Mouse (Mus musculus): ENCODE data around the gene Plekha6. TPM values are rescaled to one million over a fixed set of nuclear protein-coding genes. Genes with fewer than 3 reads are reported as not detected.

Plekha6 gene
- polyA plus RNA-seq, 1 experiment from 2014 or later, result 2.0 TPM

GRCm38 (mm10) chr1:133181072-133182015 is 17.3 kb downstream of the Plekha6 start:
- peak overlapping the region; percentile 46 for H3K4me3 ChIP-seq (ENCODE audit: low read depth, low read length)
- ATAC-seq (replicated peaks; ENCODE audit: insufficient number of reproducible peaks, low FRiP score, low TSS enrichment, low read depth) (peak; percentile 78), DNase-seq (ENCODE audit: low spot score) (peak; percentile 88)
- no peaks in the 10 kb centered on the region for H3K36me3 ChIP-seq (replicated peaks; ENCODE audit: control insufficient read depth, insufficient read depth, low read depth, low read length)
- H3K4me1 ChIP-seq (ENCODE audit: control insufficient read depth, insufficient read depth, low read length), result no peaks in the 10 kb centered on the region; the same call in 1 of the 2 replicates
- H3K9me3 ChIP-seq (replicated peaks; ENCODE audit: control insufficient read depth, low read length), result no peaks in the 10 kb centered on the region
- H3K4me2 ChIP-seq (ENCODE audit: low read depth, low read length), result peak overlapping the region; percentile 64
- under 1% methylated on average over 31 of the region's 31 CpGs for whole genome bisulfite sequencing
- no peak overlapping the region for H3K27ac ChIP-seq (replicated peaks; ENCODE audit: low read depth, low read length)
- H3K27me3 ChIP-seq (ENCODE audit: control insufficient read depth, insufficient read depth, low read length), result peaks cover 15% of the 10 kb centered on the region
- peak overlapping the region; percentile 26 for H3K9ac ChIP-seq (replicated peaks; ENCODE audit: low read length)

- ATAC-seq (replicated peaks; ENCODE audit: insufficient number of reproducible peaks, low FRiP score, low TSS enrichment, low read depth), result peak; percentile 25
- Histone ChIP-seq H3K9ac (replicated peaks; ENCODE audit: low read length) (peak overlapping the region; percentile 51), H3K27ac (replicated peaks; ENCODE audit: low read depth, low read length) (peak overlapping the region; percentile 41), H3K36me3 (replicated peaks; ENCODE audit: control insufficient read depth, insufficient read depth, low read depth, low read length) (no peaks in the 10 kb centered on the region), H3K9me3 (replicated peaks; ENCODE audit: control insufficient read depth, low read length) (no peaks in the 10 kb centered on the region), H3K4me3 (ENCODE audit: low read depth, low read length) (peak overlapping the region; percentile 46), H3K4me1 (ENCODE audit: control insufficient read depth, insufficient read depth, low read length) (no peaks in the 10 kb centered on the region; the same call in 1 of the 2 replicates), H3K27me3 (ENCODE audit: control insufficient read depth, insufficient read depth, low read length) (peaks cover 15% of the 10 kb centered on the region), H3K4me2 (ENCODE audit: low read depth, low read length) (peak overlapping the region; percentile 64)
- DNase-seq (ENCODE audit: low spot score), result peak; percentile 62
- WGBS, result under 1% methylated on average over 20 of the region's 25 CpGs
Measured at GRCm38 (mm10) chr1:133182016-133182705, 18.2 kb downstream of the Plekha6 start.

- Histone ChIP-seq H3K4me3 (ENCODE audit: low read depth, low read length) (peak overlapping the region; percentile 46), H3K4me2 (ENCODE audit: low read depth, low read length) (peak overlapping the region; percentile 64), H3K36me3 (replicated peaks; ENCODE audit: control insufficient read depth, insufficient read depth, low read depth, low read length) (no peaks in the 10 kb centered on the region), H3K9me3 (replicated peaks; ENCODE audit: control insufficient read depth, low read length) (no peaks in the 10 kb centered on the region), H3K27ac (replicated peaks; ENCODE audit: low read depth, low read length) (peak overlapping the region; percentile 41), H3K4me1 (ENCODE audit: control insufficient read depth, insufficient read depth, low read length) (no peaks in the 10 kb centered on the region; the same call in 1 of the 2 replicates), H3K9ac (replicated peaks; ENCODE audit: low read length) (peak overlapping the region; percentile 51), H3K27me3 (ENCODE audit: control insufficient read depth, insufficient read depth, low read length) (peaks cover 15% of the 10 kb centered on the region)
- ATAC-seq (replicated peaks; ENCODE audit: insufficient number of reproducible peaks, low FRiP score, low TSS enrichment, low read depth) (peak; percentile 12), DNase-seq (ENCODE audit: low spot score) (peak; percentile 35)
- WGBS, result 2% methylated on average over 16 of the region's 16 CpGs
Measured at GRCm38 (mm10) chr1:133182706-133183095, 18.7 kb downstream of the Plekha6 start.

GRCm38 (mm10) chr1:133183141-133183925 is 19.3 kb downstream of the Plekha6 start:
- Histone ChIP-seq H3K9me3 (replicated peaks; ENCODE audit: control insufficient read depth, low read length) (no peaks in the 10 kb centered on the region), H3K4me2 (ENCODE audit: low read depth, low read length) (peak overlapping the region; percentile 64), H3K27me3 (ENCODE audit: control insufficient read depth, insufficient read depth, low read length) (peaks cover 15% of the 10 kb centered on the region), H3K9ac (replicated peaks; ENCODE audit: low read length) (no peak overlapping the region; the same call in 1 of the 2 replicates), H3K4me1 (ENCODE audit: control insufficient read depth, insufficient read depth, low read length) (peaks cover 3% of the 10 kb centered on the region), H3K36me3 (replicated peaks; ENCODE audit: control insufficient read depth, insufficient read depth, low read depth, low read length) (no peaks in the 10 kb centered on the region), H3K4me3 (ENCODE audit: low read depth, low read length) (peak overlapping the region; percentile 46), H3K27ac (replicated peaks; ENCODE audit: low read depth, low read length) (peak overlapping the region; percentile 57)
- DNase-seq (ENCODE audit: low spot score) (peak; percentile 35), ATAC-seq (replicated peaks; ENCODE audit: insufficient number of reproducible peaks, low FRiP score, low TSS enrichment, low read depth) (no peak)
- 20% methylated on average over 16 of the region's 16 CpGs for WGBS

GRCm38 (mm10) chr1:133187948-133188680 is 24.1 kb downstream of the Plekha6 start:
- H3K36me3 ChIP-seq (replicated peaks; ENCODE audit: control insufficient read depth, insufficient read depth, low read depth, low read length), result no peaks in the 10 kb centered on the region
- H3K27me3 ChIP-seq (ENCODE audit: control insufficient read depth, insufficient read depth, low read length), result no peaks in the 10 kb centered on the region; the same call in 1 of the 2 replicates
- ATAC-seq (replicated peaks; ENCODE audit: insufficient number of reproducible peaks, low FRiP score, low TSS enrichment, low read depth) (peak; percentile 92), DNase-seq (ENCODE audit: low spot score) (peak; percentile 76)
- H3K9me3 ChIP-seq (replicated peaks; ENCODE audit: control insufficient read depth, low read length), result no peaks in the 10 kb centered on the region
- no peak overlapping the region for H3K27ac ChIP-seq (replicated peaks; ENCODE audit: low read depth, low read length)
- no peak overlapping the region for H3K9ac ChIP-seq (replicated peaks; ENCODE audit: low read length)
- H3K4me3 ChIP-seq (ENCODE audit: low read depth, low read length), result no peak overlapping the region
- H3K4me2 ChIP-seq (ENCODE audit: low read depth, low read length), result no peak overlapping the region; the same call in 1 of the 2 replicates
- peaks cover 3% of the 10 kb centered on the region; the same call in 1 of the 2 replicates for H3K4me1 ChIP-seq (ENCODE audit: control insufficient read depth, insufficient read depth, low read length)
- WGBS, result 6% methylated on average over 4 of the region's 4 CpGs

GRCm38 (mm10) chr1:133188719-133189118 is 24.7 kb downstream of the Plekha6 start:
- H3K9me3 ChIP-seq (replicated peaks; ENCODE audit: control insufficient read depth, low read length), result no peaks in the 10 kb centered on the region
- no peak overlapping the region for H3K4me2 ChIP-seq (ENCODE audit: low read depth, low read length)
- ATAC-seq (replicated peaks; ENCODE audit: insufficient number of reproducible peaks, low FRiP score, low TSS enrichment, low read depth) (no peak), DNase-seq (ENCODE audit: low spot score) (no peak)
- peaks cover 3% of the 10 kb centered on the region; the same call in 1 of the 2 replicates for H3K4me1 ChIP-seq (ENCODE audit: control insufficient read depth, insufficient read depth, low read length)
- no peaks in the 10 kb centered on the region for H3K27me3 ChIP-seq (ENCODE audit: control insufficient read depth, insufficient read depth, low read length)
- H3K36me3 ChIP-seq (replicated peaks; ENCODE audit: control insufficient read depth, insufficient read depth, low read depth, low read length), result no peaks in the 10 kb centered on the region
- WGBS, result 88% methylated on average over 8 of the region's 8 CpGs
- no peak overlapping the region for H3K27ac ChIP-seq (replicated peaks; ENCODE audit: low read depth, low read length)
- no peak overlapping the region for H3K4me3 ChIP-seq (ENCODE audit: low read depth, low read length)
- no peak overlapping the region for H3K9ac ChIP-seq (replicated peaks; ENCODE audit: low read length)

- DNase-seq (ENCODE audit: low spot score) (no peak), ATAC-seq (replicated peaks; ENCODE audit: insufficient number of reproducible peaks, low FRiP score, low TSS enrichment, low read depth) (no peak)
- Histone ChIP-seq H3K4me2 (ENCODE audit: low read depth, low read length) (no peak overlapping the region), H3K4me1 (ENCODE audit: control insufficient read depth, insufficient read depth, low read length) (peaks cover 3% of the 10 kb centered on the region; the same call in 1 of the 2 replicates), H3K9ac (replicated peaks; ENCODE audit: low read length) (no peak overlapping the region), H3K9me3 (replicated peaks; ENCODE audit: control insufficient read depth, low read length) (no peaks in the 10 kb centered on the region), H3K27ac (replicated peaks; ENCODE audit: low read depth, low read length) (no peak overlapping the region), H3K27me3 (ENCODE audit: control insufficient read depth, insufficient read depth, low read length) (no peaks in the 10 kb centered on the region), H3K36me3 (replicated peaks; ENCODE audit: control insufficient read depth, insufficient read depth, low read depth, low read length) (no peaks in the 10 kb centered on the region), H3K4me3 (ENCODE audit: low read depth, low read length) (no peak overlapping the region)
Measured at GRCm38 (mm10) chr1:133189471-133189870, 25.5 kb downstream of the Plekha6 start.
